Mouse (Mus musculus): ENCODE measurements around the gene Nop56.

Gene Nop56

GRCm38 (mm10) chr2:130274149-130274861 lies at the start of gene Nop56:
TSS of gene Nop56 (plus strand) at chr2:130274430.
- DNase-seq = peak; percentile 99

- DNase-seq = no peak
Observed at GRCm38 (mm10) chr2:130246912-130247311, 27.3 kb upstream of the Nop56 start.

GRCm38 (mm10) chr2:130248226-130248625 lies 26.0 kb upstream of the Nop56 start:
- DNase-seq = peak; percentile 56

GRCm38 (mm10) chr2:130256762-130257161 lies 17.5 kb upstream of the Nop56 start:
- DNase-seq = no peak

- no peak for DNase-seq
Observed at GRCm38 (mm10) chr2:130260822-130261221, 13.4 kb upstream of the Nop56 start.

- no peak for DNase-seq
Observed at GRCm38 (mm10) chr2:130261914-130262313, 12.3 kb upstream of the Nop56 start.

- DNase-seq = peak; percentile 69
Observed at GRCm38 (mm10) chr2:130262398-130262797, 11.8 kb upstream of the Nop56 start.

- peak; percentile 65 for DNase-seq
Observed at GRCm38 (mm10) chr2:130265520-130265919, 8.7 kb upstream of the Nop56 start.

- no peak for DNase-seq
Observed at GRCm38 (mm10) chr2:130268074-130268473, 6.2 kb upstream of the Nop56 start.

- DNase-seq = peak; percentile 41
Observed at GRCm38 (mm10) chr2:130273732-130274131, 498 bp upstream of the Nop56 start.

GRCm38 (mm10) chr2:130274862-130275261 lies 632 bp downstream of the Nop56 start:
- DNase-seq = no peak

- peak; percentile 85 for DNase-seq
Observed at GRCm38 (mm10) chr2:130275649-130276048, 1.4 kb downstream of the Nop56 start.

- DNase-seq = no peak
Observed at GRCm38 (mm10) chr2:130279600-130280091, 5.4 kb downstream of the Nop56 start.

GRCm38 (mm10) chr2:130280224-130280623 lies 6.0 kb downstream of the Nop56 start:
- no peak for DNase-seq

GRCm38 (mm10) chr2:130280818-130281217 lies 6.6 kb downstream of the Nop56 start:
- no peak for DNase-seq

- peak; percentile 88 for DNase-seq
Observed at GRCm38 (mm10) chr2:130283854-130284654, 9.8 kb downstream of the Nop56 start, which contains the start of gene Idh3b. TSS of gene Idh3b (minus strand) at chr2:130284547.

GRCm38 (mm10) chr2:130289086-130289485 lies 14.9 kb downstream of the Nop56 start:
- DNase-seq = no peak

- DNase-seq = peak; percentile 49
Observed at GRCm38 (mm10) chr2:130291434-130291833, 17.2 kb downstream of the Nop56 start.

- DNase-seq = no peak
Observed at GRCm38 (mm10) chr2:130293009-130293408, 18.8 kb downstream of the Nop56 start.

- no peak for DNase-seq
Observed at GRCm38 (mm10) chr2:130293486-130293885, 19.3 kb downstream of the Nop56 start.

GRCm38 (mm10) chr2:130294218-130294935 lies 20.1 kb downstream of the Nop56 start:
- DNase-seq = no peak

- DNase-seq = peak; percentile 60
Observed at GRCm38 (mm10) chr2:130294936-130295277, 20.7 kb downstream of the Nop56 start, which contains the start of gene Ebf4. TSS of gene Ebf4 (plus strand) at chr2:130295169.

All from liver (tissue).